Mouse (Mus musculus): Measurements from ENCODE around the gene Rufy4.
"Not testable (repeated sequence)": the region's sequence is repeated elsewhere in the genome, so short reads cannot be mapped to it uniquely, and the experiment has no call there.

Gene Rufy4

DNA sequence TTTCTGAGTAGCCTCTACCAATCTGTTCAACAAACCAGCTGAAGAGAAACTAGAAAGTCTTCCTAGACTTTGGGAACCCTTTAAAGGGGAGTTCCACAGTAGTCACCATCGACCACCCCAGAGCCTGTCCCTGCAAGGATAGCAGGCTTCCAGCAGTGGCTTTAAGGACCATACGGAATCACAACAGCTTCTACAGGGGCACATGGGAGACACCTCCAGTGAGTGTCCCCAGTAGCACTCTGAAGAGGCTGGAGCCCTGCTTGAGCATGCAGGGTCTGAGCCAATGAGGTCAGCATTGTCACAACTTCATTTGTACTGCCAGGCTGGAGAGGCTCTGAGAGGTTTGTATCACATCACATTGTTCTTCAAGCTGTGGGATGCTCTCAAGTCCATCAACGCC is 24.8 kb downstream of the Rufy4 start:
- DNase-seq (ENCODE audit: low spot score in 2 of 2) = no peak

DNA sequence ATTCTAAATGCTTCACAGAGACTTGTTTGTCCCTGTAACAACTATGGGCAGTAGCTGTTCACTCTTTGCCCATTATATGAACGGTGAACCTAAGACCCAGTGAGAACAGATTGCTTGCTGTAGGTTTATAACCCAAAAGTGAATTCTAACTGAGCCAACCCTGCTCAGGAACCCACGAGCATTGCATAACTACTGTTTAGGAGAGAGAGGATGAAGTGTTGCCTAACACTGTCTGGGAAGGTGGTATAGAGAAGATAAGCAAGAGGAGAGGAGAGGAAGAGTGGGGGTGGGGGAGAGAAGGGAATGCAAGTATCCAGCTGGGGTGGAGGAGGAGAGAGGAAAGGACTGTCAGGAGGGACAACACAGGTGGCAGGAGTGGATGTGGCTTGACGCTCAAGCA is 25.8 kb downstream of the Rufy4 start:
- DNase-seq (ENCODE audit: low spot score in 2 of 2) = no peak

DNA sequence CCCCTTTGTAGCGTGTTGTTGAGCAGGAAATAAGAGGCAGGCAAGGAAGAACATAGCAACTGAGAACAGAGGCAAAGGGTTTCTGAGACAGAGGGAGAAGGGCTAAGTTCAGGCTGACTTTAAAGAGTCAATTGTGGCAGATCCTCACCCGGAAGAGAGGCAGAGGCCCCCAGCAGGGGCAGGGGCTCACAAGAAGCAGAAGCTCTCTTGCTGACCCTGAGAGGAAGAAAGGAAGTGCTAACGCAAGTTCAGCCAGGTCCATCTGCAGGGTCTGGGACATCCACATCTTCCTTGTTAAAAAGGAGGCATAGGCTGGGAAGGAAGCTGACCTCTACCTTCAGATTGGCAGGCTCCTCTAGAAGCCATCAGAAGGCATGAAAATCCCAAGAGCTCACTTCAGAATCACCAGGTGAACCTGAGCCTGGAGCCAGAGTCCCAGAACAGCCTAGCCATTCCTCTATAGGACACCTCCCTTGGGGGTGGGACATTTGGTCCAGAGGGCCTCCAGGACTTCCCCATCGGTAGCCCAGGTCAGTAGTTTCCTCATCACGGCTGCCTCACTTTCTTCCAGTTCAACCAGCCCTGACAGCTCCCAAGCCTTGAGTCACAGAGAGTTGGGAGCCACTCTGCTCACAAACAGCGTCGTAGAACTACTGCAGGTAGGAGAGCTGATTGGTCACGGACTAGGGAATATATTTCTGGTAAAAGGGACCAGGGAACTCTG is 28.3 kb downstream of the Rufy4 start, which contains the start of gene Cxcr2:
Gene Cxcr2, plus strand, starts transcription at position 529 of the 724 bp plus-strand sequence.
- DNase-seq (ENCODE audit: low spot score in 2 of 2) = no peak

DNA sequence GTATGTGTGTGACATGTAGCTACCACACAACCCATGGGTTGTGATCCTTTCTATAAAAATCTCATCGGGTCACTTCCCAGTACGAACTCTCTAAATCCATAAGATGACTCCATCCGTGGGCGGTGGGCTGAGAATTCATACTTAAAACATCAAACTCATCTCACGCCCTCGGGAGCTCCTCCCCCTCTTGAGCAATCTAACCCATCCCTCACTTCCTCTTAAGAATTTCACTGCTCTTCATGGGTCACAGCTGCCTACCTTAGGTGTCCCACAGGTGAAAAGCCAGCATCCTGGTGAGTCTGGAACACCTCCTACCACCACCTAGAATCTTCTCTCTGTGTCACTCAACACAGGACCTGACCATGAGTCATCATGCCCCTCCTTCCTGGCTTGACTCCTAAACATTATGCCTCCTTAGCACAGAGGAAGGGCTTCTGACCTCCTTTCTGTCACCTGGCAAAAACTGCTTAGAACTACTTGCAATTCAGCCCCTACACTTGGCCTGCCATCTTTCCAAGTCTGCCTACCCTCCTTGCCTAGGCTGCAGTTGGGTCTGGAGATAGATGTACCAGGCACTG is 30.2 kb downstream of the Rufy4 start:
- DNase-seq (ENCODE audit: low spot score in 2 of 2) = no peak

DNA sequence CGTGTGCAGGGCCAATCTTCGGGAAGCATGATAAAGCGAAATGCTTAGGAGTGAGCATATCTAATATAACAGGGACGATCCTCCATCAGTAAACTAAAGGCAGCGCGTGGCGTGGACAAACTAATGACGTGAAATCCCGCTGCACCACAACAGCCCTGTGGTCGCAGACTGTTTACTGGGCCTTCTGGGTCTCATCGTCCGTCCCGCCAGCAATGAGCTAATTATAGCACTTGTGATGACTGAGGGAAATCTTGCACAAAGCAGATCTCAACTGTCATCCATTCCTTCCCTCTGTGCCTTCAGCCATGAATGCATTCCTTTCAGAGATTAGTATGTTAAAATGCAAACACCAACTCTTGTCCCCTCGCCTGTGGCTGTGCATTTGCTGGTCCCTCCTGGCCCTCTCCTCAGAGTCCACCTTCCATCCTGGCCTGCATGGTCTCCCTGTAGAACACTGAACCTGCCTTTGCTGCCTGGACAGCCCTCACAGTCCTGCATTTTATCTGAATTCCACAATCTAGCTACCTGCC is 31.1 kb downstream of the Rufy4 start:
- DNase-seq (ENCODE audit: low spot score in 2 of 2) = no peak

DNA sequence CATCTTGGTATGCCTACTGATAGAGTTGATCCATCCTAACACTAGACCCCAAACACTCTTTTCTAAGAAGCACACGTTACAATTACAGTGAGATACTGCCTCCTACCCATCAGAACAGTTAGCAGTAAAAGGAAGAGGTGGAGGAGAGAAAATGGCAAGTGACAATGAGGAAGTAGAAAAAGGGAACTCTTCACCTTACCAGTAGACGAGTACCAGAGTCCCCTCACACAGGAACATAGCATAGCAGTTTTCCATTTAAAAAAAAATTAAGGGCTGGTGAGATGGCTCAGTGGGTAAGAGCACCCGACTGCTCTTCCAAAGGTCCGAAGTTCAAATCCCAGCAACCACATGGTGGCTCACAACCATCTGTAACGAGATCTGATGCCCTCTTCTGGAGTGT is 34.3 kb downstream of the Rufy4 start:
- not testable (repeated sequence) for DNase-seq (ENCODE audit: low spot score in 2 of 2)

DNA sequence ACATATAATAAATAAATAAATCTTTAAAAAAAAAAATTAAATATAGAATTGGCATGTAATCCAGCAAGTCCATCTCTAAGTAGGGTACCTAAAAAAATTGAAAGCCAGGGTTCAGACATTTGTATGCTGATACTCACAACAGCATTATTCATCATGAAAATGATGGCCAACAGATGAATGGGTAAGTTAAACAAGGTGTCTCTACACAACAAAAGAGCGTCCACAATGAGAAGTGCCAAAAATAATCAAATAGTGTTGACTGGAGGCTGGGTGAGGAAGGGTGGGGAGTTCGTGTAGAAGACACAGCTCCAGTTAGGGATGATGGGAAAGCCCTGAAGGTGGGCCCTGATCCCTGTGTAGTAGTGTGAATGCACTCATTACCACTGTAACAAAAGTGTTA is 34.7 kb downstream of the Rufy4 start:
- no peak for DNase-seq (ENCODE audit: low spot score in 2 of 2)

DNA sequence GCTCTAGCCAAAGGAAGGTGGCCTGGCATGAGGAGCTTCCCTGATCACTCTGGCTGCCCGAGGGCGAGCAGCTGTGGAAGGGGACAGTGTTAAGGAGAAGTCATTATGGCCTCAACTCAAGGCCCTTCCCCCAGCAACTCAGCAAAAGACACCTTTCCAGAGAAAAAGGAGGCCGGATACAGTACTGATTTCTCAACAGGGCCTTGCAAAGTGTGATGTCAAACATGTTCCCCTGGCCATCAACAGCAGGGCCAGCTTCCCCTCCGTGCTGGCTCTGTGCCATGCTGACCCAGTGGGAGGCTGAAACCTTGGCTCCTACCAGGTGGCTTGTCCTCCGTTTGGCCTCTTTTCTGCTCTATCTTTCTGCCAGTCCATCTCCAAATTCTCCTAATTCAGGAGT is 41.8 kb downstream of the Rufy4 start:
- DNase-seq (ENCODE audit: low spot score in 2 of 2) = no peak

DNA sequence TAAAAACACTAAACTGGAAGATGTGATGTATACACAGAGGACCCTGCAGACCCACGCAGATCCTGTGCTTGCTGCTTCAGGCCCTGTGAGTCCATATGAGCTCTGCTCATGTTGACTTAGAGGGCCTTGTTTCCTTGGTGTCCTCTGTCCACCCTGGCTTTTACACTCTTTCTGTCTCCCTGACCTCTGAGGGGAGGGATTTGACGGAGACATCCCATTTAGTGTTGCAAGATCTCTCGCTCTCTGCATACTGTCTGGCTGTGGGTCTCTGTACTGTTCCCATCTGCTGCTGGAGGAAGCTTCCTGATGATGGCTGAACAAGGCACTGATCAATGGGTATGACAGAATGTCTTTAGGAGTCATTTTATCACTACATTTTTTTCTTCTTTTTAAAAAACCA is 44.4 kb downstream of the Rufy4 start:
- no peak for DNase-seq (ENCODE audit: low spot score in 2 of 2)

DNA sequence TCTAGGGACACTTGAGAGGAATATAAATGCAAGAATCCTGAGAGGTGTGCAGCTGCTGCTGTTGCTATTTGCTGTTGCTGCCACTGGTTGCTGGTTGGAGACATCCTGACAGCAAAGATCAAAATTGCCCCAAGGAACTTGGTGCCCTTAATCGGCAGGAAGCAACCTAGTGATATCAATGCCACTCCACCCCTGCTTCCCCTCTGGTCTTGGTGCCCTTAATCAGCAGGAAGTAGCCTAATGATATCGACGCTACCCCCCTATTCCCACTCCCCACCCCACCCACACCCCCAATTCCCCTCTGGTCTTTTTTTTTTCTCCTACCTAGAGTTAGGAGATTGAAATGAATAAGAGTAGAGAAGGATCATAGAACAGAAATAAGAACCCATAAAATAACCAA is 47.4 kb downstream of the Rufy4 start:
- DNase-seq (ENCODE audit: low spot score in 2 of 2) = no peak

DNA sequence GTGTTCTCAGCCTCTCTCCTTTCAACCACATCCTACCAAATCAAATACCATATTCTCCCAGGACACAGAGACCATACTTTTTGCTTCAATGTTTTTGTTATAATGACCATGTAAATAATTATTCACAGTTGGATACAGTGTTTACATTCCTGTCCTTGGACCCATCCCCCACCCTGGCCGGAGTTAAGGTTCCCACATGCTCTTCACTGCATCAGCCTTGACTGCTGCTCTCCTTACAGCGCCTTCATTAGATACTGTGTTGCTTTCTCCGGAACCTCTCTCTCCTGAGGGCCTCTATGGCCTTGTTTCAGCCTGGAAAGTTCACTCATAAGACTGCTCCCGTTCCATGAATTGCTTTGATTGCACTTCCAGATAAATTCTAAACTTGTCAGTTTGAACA is 50.4 kb downstream of the Rufy4 start:
- no peak for DNase-seq (ENCODE audit: low spot score in 2 of 2)

DNA sequence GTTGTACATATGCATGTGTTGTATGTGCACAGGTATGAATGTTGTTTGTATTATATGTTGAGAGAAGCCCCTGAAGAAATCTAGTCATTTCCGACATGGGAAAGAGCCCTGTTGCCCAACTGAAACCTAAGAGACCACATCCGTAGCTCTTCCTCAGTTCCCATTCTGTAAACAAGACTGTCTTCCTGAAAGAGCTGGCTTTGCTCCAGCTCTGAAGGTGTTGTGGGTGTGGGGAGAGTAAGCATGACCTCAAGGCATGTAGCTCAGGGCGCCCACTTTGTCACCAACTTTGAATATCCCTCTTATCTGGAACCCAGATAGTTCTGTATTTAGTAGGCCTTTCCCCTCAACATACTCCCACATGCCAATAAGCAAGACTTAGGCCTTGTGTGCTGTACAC is 53.3 kb downstream of the Rufy4 start:
- no peak for DNase-seq (ENCODE audit: low spot score in 2 of 2)

DNA sequence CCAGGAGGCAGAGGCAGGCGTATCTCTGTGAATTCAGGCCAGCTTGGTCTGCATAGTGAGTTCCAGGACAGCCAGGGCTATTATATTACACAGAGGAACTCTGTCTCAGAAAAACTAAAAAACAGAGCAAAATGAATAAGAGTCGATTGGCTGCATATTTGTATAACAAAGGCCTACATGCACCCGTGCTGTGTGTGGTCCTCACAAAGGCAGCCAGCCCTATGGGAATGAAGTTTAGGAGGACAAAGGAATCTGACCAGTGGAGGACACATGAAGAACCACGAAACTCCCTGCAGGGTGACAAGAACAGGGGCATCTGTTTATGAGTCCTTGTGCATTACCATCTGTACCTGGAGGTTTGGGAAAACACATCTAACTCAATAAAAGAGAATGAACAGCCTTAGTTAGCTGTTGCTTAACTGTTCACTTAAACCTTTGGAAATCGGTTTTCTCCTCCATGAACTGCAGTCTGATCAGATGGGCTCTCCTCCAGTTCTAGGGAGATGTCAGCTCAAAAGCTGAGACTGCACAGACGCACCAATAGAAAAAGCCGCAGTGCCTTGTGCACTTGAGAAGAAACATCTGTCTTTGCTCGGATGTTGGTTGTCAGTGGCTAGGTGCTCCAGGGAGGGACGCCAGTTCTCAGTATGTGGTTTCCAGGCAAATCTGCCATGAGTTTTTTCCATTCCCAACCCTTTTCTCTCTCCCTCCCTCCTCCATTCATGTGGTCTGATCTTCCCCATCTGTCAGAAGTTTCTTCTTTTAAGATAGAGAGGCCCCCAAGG is 54.5 kb downstream of the Rufy4 start:
- DNase-seq (ENCODE audit: low spot score in 2 of 2) = no peak

DNA sequence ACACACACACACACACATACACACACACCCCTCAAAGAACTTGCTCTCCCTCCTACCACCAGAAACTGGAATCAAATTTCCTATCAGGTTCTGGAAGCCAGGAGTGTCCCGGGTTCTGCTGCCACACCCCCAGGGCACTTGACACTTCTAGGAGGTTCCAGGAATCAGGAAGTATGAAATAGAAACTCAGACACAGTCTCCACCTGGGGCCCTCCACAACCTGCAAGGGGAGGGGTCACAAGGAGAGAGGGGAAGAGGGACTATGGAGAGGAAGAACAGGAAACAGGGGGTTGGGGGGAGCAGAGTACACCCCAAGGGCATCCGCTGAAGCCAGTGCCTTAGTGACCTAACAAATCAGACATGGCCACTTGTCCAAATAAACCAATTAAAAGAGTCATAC is 56.1 kb downstream of the Rufy4 start:
- no peak for DNase-seq (ENCODE audit: low spot score in 2 of 2)

DNA sequence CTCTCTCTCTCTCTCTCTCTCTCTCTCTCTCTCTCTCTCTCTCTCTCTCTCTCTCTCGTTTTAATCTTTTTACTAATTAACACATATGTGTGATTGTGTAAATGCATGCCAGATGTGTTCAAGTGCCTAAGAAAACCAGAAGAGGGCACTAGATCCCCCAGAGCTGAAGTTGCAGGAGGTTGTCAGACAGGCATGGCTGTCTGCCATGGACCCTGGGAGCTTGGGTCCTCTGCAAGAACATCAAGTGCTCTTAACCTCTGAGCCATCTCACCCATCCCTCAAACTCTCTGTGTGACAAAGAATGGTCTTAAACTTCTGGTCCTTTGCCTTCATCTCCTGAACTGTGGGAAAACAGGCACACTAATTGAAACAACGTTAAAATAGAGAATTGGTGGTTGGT is 57.7 kb downstream of the Rufy4 start:
- DNase-seq (ENCODE audit: low spot score in 2 of 2) = no peak

DNA sequence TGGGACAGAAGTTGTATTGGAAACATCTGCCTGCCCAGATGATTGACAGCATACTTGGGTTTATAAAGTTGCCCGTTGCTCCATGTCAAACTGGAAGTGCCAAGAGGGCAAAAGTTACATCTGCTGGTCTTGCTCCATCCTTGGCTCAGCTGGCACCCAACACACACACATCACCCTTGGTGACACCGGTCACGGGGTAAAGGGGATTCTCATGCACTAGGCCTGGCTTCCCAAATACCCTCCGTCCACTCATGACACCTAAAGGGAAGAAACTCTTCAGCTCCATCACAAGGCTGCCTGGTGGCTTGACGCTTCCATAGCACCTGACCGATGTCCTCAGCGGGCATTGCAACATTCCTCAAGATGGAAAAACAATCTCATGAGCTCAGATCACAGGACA is 65.1 kb downstream of the Rufy4 start:
- no peak for DNase-seq (ENCODE audit: low spot score in 2 of 2)

DNA sequence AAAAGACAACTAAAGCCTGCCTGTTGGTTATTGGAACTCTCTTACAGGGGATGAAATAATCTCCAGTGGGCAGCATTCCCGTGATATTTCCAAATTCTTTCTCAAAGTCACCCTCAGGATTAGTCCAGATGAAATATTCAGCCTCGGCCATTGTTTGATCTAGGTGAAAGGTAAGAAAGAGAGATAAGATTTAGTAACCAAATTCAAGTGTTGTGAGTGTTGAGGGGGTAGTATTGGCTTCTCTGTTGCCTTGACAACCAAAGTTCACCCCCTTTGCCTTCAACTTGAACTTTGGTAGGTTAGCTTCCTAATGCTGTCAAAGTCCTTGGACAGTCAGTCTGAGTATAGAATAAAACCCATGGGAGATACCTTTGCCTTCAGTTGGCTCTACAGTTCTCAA is 67.4 kb downstream of the Rufy4 start:
- DNase-seq (ENCODE audit: low spot score in 2 of 2) = no peak

DNA sequence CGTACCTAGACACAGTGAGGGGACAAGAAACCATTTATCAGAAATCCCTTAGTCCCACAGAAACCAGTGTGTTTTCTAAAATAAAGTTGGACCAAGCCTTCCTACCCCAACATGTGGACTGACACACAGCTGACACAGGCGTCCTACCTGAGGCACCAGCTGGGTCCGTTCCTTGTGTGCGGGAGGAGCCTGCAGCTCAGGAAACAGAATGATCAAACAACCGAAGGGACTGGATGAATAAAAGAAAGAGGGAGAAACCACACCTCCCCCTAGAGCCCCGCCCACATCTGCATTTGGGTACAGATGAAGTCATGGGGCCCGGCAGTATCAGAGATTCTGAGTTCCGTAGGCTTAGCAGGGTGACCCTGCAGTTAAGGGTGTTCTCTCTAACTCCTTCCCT is 69.1 kb downstream of the Rufy4 start, which contains the start of gene Cxcr1:
Gene Cxcr1, minus strand, starts transcription at position 187 of the 400 bp plus-strand sequence.
- no peak for DNase-seq (ENCODE audit: low spot score in 2 of 2)

DNA sequence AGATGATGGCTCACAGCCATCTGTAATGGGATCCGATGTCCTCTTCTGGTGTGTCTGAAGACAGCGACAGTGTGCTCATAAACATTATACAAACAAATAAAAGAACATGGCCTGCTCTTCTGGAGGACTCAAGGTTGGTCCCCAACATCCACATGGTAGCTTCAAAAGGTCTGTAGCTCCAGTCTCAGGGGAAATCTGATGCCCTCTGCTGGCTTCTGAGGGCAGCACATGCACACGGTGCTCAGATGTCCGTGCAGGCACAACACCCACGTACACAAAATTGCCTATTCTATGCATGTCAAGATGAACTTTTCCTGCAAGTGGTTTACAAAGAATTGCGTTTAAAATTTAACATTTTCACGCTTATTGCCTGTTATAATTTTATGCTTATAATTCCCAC is 70.6 kb downstream of the Rufy4 start:
- DNase-seq (ENCODE audit: low spot score in 2 of 2) = peak in 1 of 2 experiments; percentile 13

DNA sequence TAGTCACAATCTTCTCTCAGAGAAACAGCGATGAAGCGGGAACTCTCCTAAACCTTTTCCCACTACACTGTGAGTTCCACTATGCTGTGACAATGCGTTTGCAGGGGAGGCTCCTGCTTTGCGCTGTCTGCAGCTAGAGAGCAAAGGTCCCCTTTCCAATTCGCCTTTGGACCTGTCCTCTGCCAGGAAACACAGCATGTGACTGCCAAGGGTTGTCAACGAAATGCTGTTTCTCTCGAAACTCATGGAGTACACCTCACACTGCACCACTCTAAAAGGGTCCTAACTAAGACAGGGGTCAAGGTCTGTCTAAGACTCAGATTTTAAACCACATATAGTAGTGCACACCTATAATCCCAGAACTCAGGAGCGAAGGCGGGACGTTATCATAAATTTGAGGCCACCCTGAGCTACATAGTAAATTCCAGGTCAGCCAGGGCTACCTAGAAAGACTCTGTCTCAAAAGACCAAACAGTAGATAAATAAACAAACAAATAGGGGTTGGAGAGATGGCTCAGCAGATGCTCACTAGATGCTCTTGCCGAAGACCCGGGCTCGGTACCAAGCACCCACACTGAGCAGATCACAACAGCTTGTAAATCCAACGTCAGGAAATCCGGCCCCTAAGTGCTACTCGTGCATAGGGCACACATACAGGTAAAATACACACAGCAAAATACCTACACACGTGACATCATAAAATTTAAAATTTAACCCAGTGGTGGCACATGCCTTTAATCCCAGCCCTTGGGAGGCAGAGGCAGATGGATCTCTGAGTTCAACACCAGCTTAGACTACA is 71.5 kb downstream of the Rufy4 start:
- DNase-seq (ENCODE audit: low spot score in 2 of 2) = no peak
